Comparison of ENCODE assay signal across 15 mouse cellular contexts in genomic region chr5:132052637-132053036, GRCm38 (mm10).
"Had no signal": no experiment of that assay in that cellular context is flagged by ENCODE, and none has a peak within 500 bp of the region (broad histone marks: within the 10 kb centered on the region; RNA-seq: fewer than 3 reads in every experiment).

No protein-coding gene starts in this region.

- ATAC-seq: intestine, embryonic 15.5 days had no signal

- H3K9me3 ChIP-seq: intestine, embryonic 15.5 days; limb, embryonic 13.5 days; midbrain, embryonic 10.5 days; neural tube, embryonic 15.5 days had no signal

- H3K27me3 ChIP-seq: intestine, embryonic 15.5 days; limb, embryonic 13.5 days; neural tube, embryonic 15.5 days had no signal

- H3K4me3 ChIP-seq: intestine, embryonic 15.5 days; limb, embryonic 13.5 days; midbrain, embryonic 10.5 days; myocyte; neural tube, embryonic 15.5 days had no signal

- H3K27ac ChIP-seq: intestine, embryonic 15.5 days; limb, embryonic 13.5 days; liver, embryonic 14.5 days; midbrain, embryonic 10.5 days; neural tube, embryonic 15.5 days had no signal

- H3K36me3 ChIP-seq: intestine, embryonic 15.5 days; midbrain, embryonic 10.5 days; neural tube, embryonic 15.5 days had no signal

- H3K4me2 ChIP-seq: intestine, embryonic 15.5 days; limb, embryonic 13.5 days; neural tube, embryonic 15.5 days had no signal

- H3K9ac ChIP-seq: intestine, embryonic 15.5 days; liver, embryonic 14.5 days; neural tube, embryonic 15.5 days had no signal

- DNase-seq: kidney, adult 2 months; kidney, postnatal 10 days; left cerebral cortex, postnatal 4 days; lung, adult 18-20 months; lung, postnatal 10 days; lung, postnatal 4 days; right cerebral cortex, adult 18-20 months; right cerebral cortex, postnatal 25 days; thymus, postnatal 36 days had no signal
